Mouse (Mus musculus) embryo, embryonic 10.5 days (tissue): ENCODE data around the gene Haghl.

ENCODE experiments used
- DNase-seq: peaks from one replicate; pipeline ENCODE4 v3.0.0-alpha.2; 2015; ENCODE audit warnings: low spot score

The Haghl gene

GRCm38 (mm10) chr17:25786781-25787504 is 1.5 kb upstream of the Haghl start:
- no peak for DNase-seq

GRCm38 (mm10) chr17:25786280-25786679 is 807 bp upstream of the Haghl start, which contains the start of gene Ccdc78:
TSS of gene Ccdc78 (plus strand) at chr17:25786580.
- DNase-seq = no peak

GRCm38 (mm10) chr17:25783861-25784574 is 1.5 kb downstream of the Haghl start:
- DNase-seq = no peak

- DNase-seq = no peak
Observed at GRCm38 (mm10) chr17:25783086-25783485, 2.4 kb downstream of the Haghl start.

GRCm38 (mm10) chr17:25781339-25781738 is 4.1 kb downstream of the Haghl start:
- no peak for DNase-seq

- no peak for DNase-seq
Observed at GRCm38 (mm10) chr17:25777948-25778347, 7.5 kb downstream of the Haghl start.

GRCm38 (mm10) chr17:25775318-25776062 is 10.0 kb downstream of the Haghl start:
- DNase-seq = no peak

GRCm38 (mm10) chr17:25773549-25774120 is 11.8 kb downstream of the Haghl start, which contains the start of gene Narfl:
TSS of gene Narfl (plus strand) at chr17:25773776.
- DNase-seq = peak; percentile 99

GRCm38 (mm10) chr17:25769331-25769730 is 16.1 kb downstream of the Haghl start:
- DNase-seq = no peak

GRCm38 (mm10) chr17:25765886-25766285 is 19.6 kb downstream of the Haghl start:
- peak; percentile 57 for DNase-seq

GRCm38 (mm10) chr17:25762591-25762990 is 22.9 kb downstream of the Haghl start:
- DNase-seq = no peak

- DNase-seq = peak; percentile 47
Observed at GRCm38 (mm10) chr17:25761561-25761970, 23.9 kb downstream of the Haghl start.

- DNase-seq = no peak
Observed at GRCm38 (mm10) chr17:25760148-25760547, 25.3 kb downstream of the Haghl start.

GRCm38 (mm10) chr17:25757691-25758090 is 27.8 kb downstream of the Haghl start:
- DNase-seq = no peak

- no peak for DNase-seq
Observed at GRCm38 (mm10) chr17:25756378-25757242, 28.9 kb downstream of the Haghl start.

- DNase-seq = peak; percentile 16
Observed at GRCm38 (mm10) chr17:25755627-25756377, 29.7 kb downstream of the Haghl start.

- no peak for DNase-seq
Observed at GRCm38 (mm10) chr17:25755086-25755485, 30.4 kb downstream of the Haghl start.

- DNase-seq = no peak
Observed at GRCm38 (mm10) chr17:25754241-25754640, 31.2 kb downstream of the Haghl start, which contains the start of gene Msln. TSS of gene Msln (minus strand) at chr17:25754378.

- no peak for DNase-seq
Observed at GRCm38 (mm10) chr17:25751446-25751845, 34.0 kb downstream of the Haghl start.

GRCm38 (mm10) chr17:25749314-25749713 is 36.2 kb downstream of the Haghl start:
- no peak for DNase-seq
